9 mouse cellular contexts compared by ENCODE assay signal in the genomic region with DNA sequence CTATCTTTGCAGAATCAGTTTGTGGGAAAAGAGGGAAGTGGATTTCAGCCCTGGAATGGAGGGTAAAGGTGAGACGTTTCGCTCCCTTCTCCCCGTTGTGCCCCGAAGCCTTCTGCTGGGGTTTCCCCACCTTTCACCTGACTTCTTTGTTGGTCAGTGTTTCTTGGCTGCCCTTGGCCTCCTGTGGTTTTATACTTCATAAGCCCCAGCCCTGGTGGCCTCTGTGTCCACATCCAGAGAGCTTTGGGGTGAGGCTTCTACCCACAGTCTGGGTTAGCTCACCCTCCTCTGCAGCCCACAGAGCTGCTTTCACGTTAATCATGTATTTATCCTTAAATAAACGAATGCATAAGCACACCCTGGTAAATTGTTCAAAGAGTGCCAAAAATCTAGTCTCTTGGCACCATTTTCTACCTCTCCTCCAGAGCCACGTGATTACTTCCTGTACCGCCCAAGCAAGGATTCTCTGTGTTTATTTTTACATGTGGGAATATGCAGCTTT.
DNase-seq lines count a peak whose midpoint lies in the region; ATAC-seq and TF ChIP-seq lines count a peak whose summit lies in the region.
"Had no signal": no experiment of that assay in that cellular context is flagged by ENCODE, and none has a peak within 500 bp of the region (broad histone marks: within the 10 kb centered on the region; RNA-seq: fewer than 3 reads in every experiment).

No protein-coding gene starts in this region.

- H3K27me3 ChIP-seq in hindbrain, embryonic 13.5 days, result no peaks in the 10 kb centered on the region
- H3K27me3 ChIP-seq in hindbrain, embryonic 10.5 days (ENCODE audit: insufficient read depth, poor library complexity, severe bottlenecking), result no peaks in the 10 kb centered on the region
- no peaks in the 10 kb centered on the region for H3K27me3 ChIP-seq in E14TG2a.4 (ENCODE audit: insufficient read depth, low read length)
- H3K27me3 ChIP-seq in midbrain, embryonic 15.5 days (replicated peaks), result no peaks in the 10 kb centered on the region

- ATAC-seq in hindbrain, embryonic 13.5 days (ENCODE audit: low FRiP score), result no peak
- ATAC-seq in midbrain, embryonic 15.5 days (replicated peaks), result no peak

- no peak overlapping the region for H3K4me2 ChIP-seq in hindbrain, embryonic 13.5 days
- H3K4me2 ChIP-seq in midbrain, embryonic 15.5 days, result no peak overlapping the region

- no peaks in the 10 kb centered on the region for H3K36me3 ChIP-seq in hindbrain, embryonic 13.5 days
- peaks cover 13% of the 10 kb centered on the region for H3K36me3 ChIP-seq in hindbrain, embryonic 10.5 days
- H3K36me3 ChIP-seq in E14TG2a.4 (ENCODE audit: insufficient read depth, low read length), result no peaks in the 10 kb centered on the region
- H3K36me3 ChIP-seq in midbrain, embryonic 15.5 days (replicated peaks), result no peaks in the 10 kb centered on the region

- no peak overlapping the region for H3K9ac ChIP-seq in hindbrain, embryonic 13.5 days
- H3K9ac ChIP-seq in midbrain, embryonic 15.5 days, result no peak overlapping the region

- H3K4me3 ChIP-seq in hindbrain, embryonic 13.5 days, result no peak overlapping the region
- no peak overlapping the region for H3K4me3 ChIP-seq in hindbrain, embryonic 10.5 days
- H3K4me3 ChIP-seq in E14TG2a.4 (replicated peaks; ENCODE audit: low read length), result peak overlapping the region; percentile 29; the same call in 1 of the 2 replicates
- H3K4me3 ChIP-seq in midbrain, embryonic 15.5 days, result no peak overlapping the region
- H3K4me3 ChIP-seq: erythroblast, embryonic 14.5 days had no signal

- H3K4me1 ChIP-seq in hindbrain, embryonic 13.5 days (replicated peaks), result peaks cover 40% of the 10 kb centered on the region
- H3K4me1 ChIP-seq in hindbrain, embryonic 10.5 days (replicated peaks), result peaks cover 32% of the 10 kb centered on the region
- H3K4me1 ChIP-seq in E14TG2a.4 (replicated peaks; ENCODE audit: low read depth, low read length), result peaks cover 49% of the 10 kb centered on the region
- H3K4me1 ChIP-seq in midbrain, embryonic 15.5 days, result peaks cover 16% of the 10 kb centered on the region

- no peaks in the 10 kb centered on the region for H3K9me3 ChIP-seq in hindbrain, embryonic 13.5 days
- peaks cover 3% of the 10 kb centered on the region; the same call in 1 of the 2 replicates for H3K9me3 ChIP-seq in hindbrain, embryonic 10.5 days
- H3K9me3 ChIP-seq in E14TG2a.4 (ENCODE audit: low read length), result peaks cover 3% of the 10 kb centered on the region; the same call in 1 of the 2 replicates
- H3K9me3 ChIP-seq in midbrain, embryonic 15.5 days, result no peaks in the 10 kb centered on the region

- no peak for TF ChIP-seq CTCF in E14TG2a.4 (conservative IDR thresholded peaks at IDR 0.05; ENCODE audit: low read length)

- DNase-seq in hindbrain, embryonic 10.5 days (ENCODE audit: low spot score), result no peak
- DNase-seq in cerebellum, adult 9-11 months, result peak; percentile 72
- peak; percentile 42 to 57 for DNase-seq in kidney, postnatal 36 days
- no peak for DNase-seq in testis, postnatal 14 days (ENCODE audit: low spot score)
- DNase-seq in urinary bladder, postnatal 25 days (ENCODE audit: low spot score), result no peak

- H3K27ac ChIP-seq in hindbrain, embryonic 13.5 days, result 0 out of 2 replicates have a peak overlapping the region, but pooled peaks have one; percentile 14
- no peak overlapping the region for H3K27ac ChIP-seq in hindbrain, embryonic 10.5 days
- H3K27ac ChIP-seq in midbrain, embryonic 15.5 days, result no peak overlapping the region; the same call in 1 of the 2 replicates

- WGBS in hindbrain, embryonic 13.5 days, result 78% methylated on average over 8 of the region's 8 CpGs
- 87% methylated on average over 8 of the region's 8 CpGs for WGBS in hindbrain, embryonic 10.5 days
- WGBS in midbrain, embryonic 15.5 days, result 76% methylated on average over 8 of the region's 8 CpGs

Comparison
In these comparisons a context has a peak if more than half of its experiments do, and no peak if none do; other contexts are left out.
1. DNase-seq: peak in cerebellum, adult 9-11 months (single experiment) and kidney, postnatal 36 days (2 of 2); none in hindbrain, embryonic 10.5 days (single experiment), testis, postnatal 14 days (single experiment) and urinary bladder, postnatal 25 days (single experiment).